Mouse (Mus musculus): ENCODE measurements around the gene Ccdc153. TPM values are rescaled to one million over a fixed set of nuclear protein-coding genes. Genes with fewer than 3 reads are reported as not detected.

The Ccdc153 gene
- not detected in 2 replicates for polyA plus RNA-seq (2016; fragmentation: Nextera tagmentation; extraction: Ambion mirVana)

- H3K4me2 ChIP-seq: no peak within 1 kb of the TSS
- H3K4me1 ChIP-seq (replicated peaks): peaks cover 6% of the 10 kb centered on the region; the same call in 1 of the 2 replicates
- WGBS: 51% methylated on average over 2 of the region's 2 CpGs
- peaks cover 10% of the 10 kb centered on the region; the same call in 1 of the 2 replicates for H3K27me3 ChIP-seq
- H3K9ac ChIP-seq (replicated peaks): no peak within 1 kb of the TSS
- H3K27ac ChIP-seq: no peak within 1 kb of the TSS
- no peaks in the 10 kb centered on the region for H3K36me3 ChIP-seq
- no peaks in the 10 kb centered on the region for H3K9me3 ChIP-seq
- no peak for ATAC-seq (ENCODE audit: insufficient number of reproducible peaks, insufficient read depth, low FRiP score, low TSS enrichment, low read depth)
- no peak within 1 kb of the TSS for H3K4me3 ChIP-seq (replicated peaks)
Measured at GRCm38 (mm10) chr9:44240399-44240798, at the start of gene Ccdc153. Gene Ccdc153 (plus strand): TSS chr9:44240676.

- Histone ChIP-seq H3K9ac (replicated peaks) (no peak overlapping the region), H3K9me3 (no peaks in the 10 kb centered on the region), H3K27me3 (no peaks in the 10 kb centered on the region), H3K4me2 (no peak overlapping the region), H3K36me3 (peaks cover 8% of the 10 kb centered on the region; the same call in 1 of the 2 replicates), H3K4me3 (replicated peaks) (no peak overlapping the region), H3K4me1 (replicated peaks) (no peaks in the 10 kb centered on the region; the same call in 1 of the 2 replicates), H3K27ac (no peak overlapping the region)
- WGBS: 70% methylated on average over 3 of the region's 3 CpGs
- no peak for ATAC-seq (ENCODE audit: insufficient number of reproducible peaks, insufficient read depth, low FRiP score, low TSS enrichment, low read depth)
Measured at GRCm38 (mm10) chr9:44191166-44191565, 49.3 kb upstream of the Ccdc153 start.

GRCm38 (mm10) chr9:44192312-44192711 lies 48.2 kb upstream of the Ccdc153 start:
- peaks cover 15% of the 10 kb centered on the region; the same call in 1 of the 2 replicates for H3K36me3 ChIP-seq
- no peaks in the 10 kb centered on the region for H3K27me3 ChIP-seq
- H3K9me3 ChIP-seq: no peaks in the 10 kb centered on the region
- H3K4me3 ChIP-seq (replicated peaks): no peak overlapping the region
- no peaks in the 10 kb centered on the region; the same call in 1 of the 2 replicates for H3K4me1 ChIP-seq (replicated peaks)
- H3K9ac ChIP-seq (replicated peaks): no peak overlapping the region
- WGBS: 87% methylated on average over 3 of the region's 3 CpGs
- H3K27ac ChIP-seq: no peak overlapping the region
- no peak for ATAC-seq (ENCODE audit: insufficient number of reproducible peaks, insufficient read depth, low FRiP score, low TSS enrichment, low read depth)
- no peak overlapping the region for H3K4me2 ChIP-seq

- ATAC-seq (ENCODE audit: insufficient number of reproducible peaks, insufficient read depth, low FRiP score, low TSS enrichment, low read depth): no peak
- H3K4me3 ChIP-seq (replicated peaks): no peak overlapping the region
- H3K36me3 ChIP-seq: peaks cover 20% of the 10 kb centered on the region
- H3K27me3 ChIP-seq: no peaks in the 10 kb centered on the region
- no peak overlapping the region for H3K27ac ChIP-seq
- H3K9ac ChIP-seq (replicated peaks): no peak overlapping the region
- no peaks in the 10 kb centered on the region for H3K9me3 ChIP-seq
- WGBS: 95% methylated on average over 5 of the region's 5 CpGs
- H3K4me2 ChIP-seq: no peak overlapping the region
- no peaks in the 10 kb centered on the region; the same call in 1 of the 2 replicates for H3K4me1 ChIP-seq (replicated peaks)
Measured at GRCm38 (mm10) chr9:44192794-44193193, 47.7 kb upstream of the Ccdc153 start.

GRCm38 (mm10) chr9:44194000-44194399 lies 46.5 kb upstream of the Ccdc153 start:
- H3K27me3 ChIP-seq: no peaks in the 10 kb centered on the region

GRCm38 (mm10) chr9:44196354-44196753 lies 44.1 kb upstream of the Ccdc153 start:
- H3K4me2 ChIP-seq: no peak overlapping the region
- H3K9me3 ChIP-seq: no peaks in the 10 kb centered on the region
- H3K4me3 ChIP-seq (replicated peaks): no peak overlapping the region
- ATAC-seq (ENCODE audit: insufficient number of reproducible peaks, insufficient read depth, low FRiP score, low TSS enrichment, low read depth): no peak
- no peaks in the 10 kb centered on the region for H3K27me3 ChIP-seq
- no peak overlapping the region for H3K9ac ChIP-seq (replicated peaks)
- 95% methylated on average over 4 of the region's 4 CpGs for WGBS
- H3K36me3 ChIP-seq: peaks cover 48% of the 10 kb centered on the region
- no peak overlapping the region for H3K27ac ChIP-seq
- H3K4me1 ChIP-seq (replicated peaks): no peaks in the 10 kb centered on the region

More at GRCm38 (mm10) chr9:44194000-44194399, 46.5 kb upstream of the Ccdc153 start:
- no peak overlapping the region for H3K9ac ChIP-seq (replicated peaks)
- 96% methylated on average over 1 of the region's 1 CpGs for WGBS
- H3K4me1 ChIP-seq (replicated peaks): no peaks in the 10 kb centered on the region
- no peaks in the 10 kb centered on the region for H3K9me3 ChIP-seq
- ATAC-seq (ENCODE audit: insufficient number of reproducible peaks, insufficient read depth, low FRiP score, low TSS enrichment, low read depth): no peak
- no peak overlapping the region for H3K4me2 ChIP-seq
- no peak overlapping the region for H3K4me3 ChIP-seq (replicated peaks)
- H3K36me3 ChIP-seq: peaks cover 30% of the 10 kb centered on the region
- H3K27ac ChIP-seq: no peak overlapping the region

- Histone ChIP-seq H3K27ac (no peak overlapping the region), H3K4me2 (no peak overlapping the region), H3K36me3 (peaks cover 45% of the 10 kb centered on the region), H3K9ac (replicated peaks) (no peak overlapping the region), H3K4me1 (replicated peaks) (no peaks in the 10 kb centered on the region), H3K27me3 (no peaks in the 10 kb centered on the region), H3K4me3 (replicated peaks) (no peak overlapping the region), H3K9me3 (no peaks in the 10 kb centered on the region)
- no peak for ATAC-seq (ENCODE audit: insufficient number of reproducible peaks, insufficient read depth, low FRiP score, low TSS enrichment, low read depth)
- WGBS: 90% methylated on average over 3 of the region's 3 CpGs
Measured at GRCm38 (mm10) chr9:44199166-44199565, 41.3 kb upstream of the Ccdc153 start.

- H3K4me2 ChIP-seq: no peak overlapping the region
- ATAC-seq (ENCODE audit: insufficient number of reproducible peaks, insufficient read depth, low FRiP score, low TSS enrichment, low read depth): no peak
- H3K4me1 ChIP-seq (replicated peaks): no peaks in the 10 kb centered on the region
- H3K27ac ChIP-seq: no peak overlapping the region
- no peaks in the 10 kb centered on the region for H3K9me3 ChIP-seq
- no peak overlapping the region for H3K4me3 ChIP-seq (replicated peaks)
- peaks cover 48% of the 10 kb centered on the region for H3K36me3 ChIP-seq
- H3K9ac ChIP-seq (replicated peaks): no peak overlapping the region
- H3K27me3 ChIP-seq: no peaks in the 10 kb centered on the region
Measured at GRCm38 (mm10) chr9:44199580-44199979, 40.9 kb upstream of the Ccdc153 start.

- peaks cover 47% of the 10 kb centered on the region for H3K36me3 ChIP-seq
Measured at GRCm38 (mm10) chr9:44200458-44200857, 40.0 kb upstream of the Ccdc153 start.

GRCm38 (mm10) chr9:44207840-44208239 lies 32.6 kb upstream of the Ccdc153 start:
- WGBS: 97% methylated on average over 2 of the region's 2 CpGs
- no peak overlapping the region for H3K4me2 ChIP-seq
- peaks cover 18% of the 10 kb centered on the region; the same call in 1 of the 2 replicates for H3K36me3 ChIP-seq
- no peaks in the 10 kb centered on the region for H3K9me3 ChIP-seq
- H3K27ac ChIP-seq: no peak overlapping the region
- no peak overlapping the region for H3K4me3 ChIP-seq (replicated peaks)
- H3K9ac ChIP-seq (replicated peaks): no peak overlapping the region
- H3K27me3 ChIP-seq: no peaks in the 10 kb centered on the region
- ATAC-seq (ENCODE audit: insufficient number of reproducible peaks, insufficient read depth, low FRiP score, low TSS enrichment, low read depth): no peak
- no peaks in the 10 kb centered on the region for H3K4me1 ChIP-seq (replicated peaks)

More at GRCm38 (mm10) chr9:44200458-44200857, 40.0 kb upstream of the Ccdc153 start:
- H3K27ac ChIP-seq: no peak overlapping the region
- H3K9me3 ChIP-seq: no peaks in the 10 kb centered on the region
- H3K27me3 ChIP-seq: no peaks in the 10 kb centered on the region
- H3K4me2 ChIP-seq: no peak overlapping the region
- H3K9ac ChIP-seq (replicated peaks): no peak overlapping the region
- 91% methylated on average over 3 of the region's 3 CpGs for WGBS
- no peaks in the 10 kb centered on the region for H3K4me1 ChIP-seq (replicated peaks)
- no peak overlapping the region for H3K4me3 ChIP-seq (replicated peaks)
- ATAC-seq (ENCODE audit: insufficient number of reproducible peaks, insufficient read depth, low FRiP score, low TSS enrichment, low read depth): no peak

GRCm38 (mm10) chr9:44209416-44209815 lies 31.1 kb upstream of the Ccdc153 start:
- H3K4me1 ChIP-seq (replicated peaks): no peaks in the 10 kb centered on the region
- no peak overlapping the region for H3K4me3 ChIP-seq (replicated peaks)
- H3K9ac ChIP-seq (replicated peaks): no peak overlapping the region
- no peaks in the 10 kb centered on the region for H3K9me3 ChIP-seq
- no peak for ATAC-seq (ENCODE audit: insufficient number of reproducible peaks, insufficient read depth, low FRiP score, low TSS enrichment, low read depth)
- H3K4me2 ChIP-seq: no peak overlapping the region
- H3K27me3 ChIP-seq: no peaks in the 10 kb centered on the region
- no peak overlapping the region for H3K27ac ChIP-seq
- peaks cover 22% of the 10 kb centered on the region; the same call in 1 of the 2 replicates for H3K36me3 ChIP-seq
- WGBS: 96% methylated on average over 4 of the region's 4 CpGs

- no peak overlapping the region for H3K4me2 ChIP-seq
- WGBS: 95% methylated on average over 4 of the region's 4 CpGs
- no peaks in the 10 kb centered on the region for H3K27me3 ChIP-seq
- no peak overlapping the region for H3K4me3 ChIP-seq (replicated peaks)
- H3K4me1 ChIP-seq (replicated peaks): no peaks in the 10 kb centered on the region
- no peaks in the 10 kb centered on the region for H3K9me3 ChIP-seq
- ATAC-seq (ENCODE audit: insufficient number of reproducible peaks, insufficient read depth, low FRiP score, low TSS enrichment, low read depth): no peak
- H3K9ac ChIP-seq (replicated peaks): no peak overlapping the region
- no peak overlapping the region for H3K27ac ChIP-seq
- H3K36me3 ChIP-seq: peaks cover 18% of the 10 kb centered on the region; the same call in 1 of the 2 replicates
Measured at GRCm38 (mm10) chr9:44212406-44212805, 28.1 kb upstream of the Ccdc153 start.

Measured in limb, embryonic 12.5 days (tissue).